Mouse (Mus musculus): ENCODE measurements around the gene Itgb4.

Gene Itgb4

GRCm38 (mm10) chr11:116030088-116030897, 55.8 kb downstream of the Itgb4 start, which contains the start of gene Unk:
Gene Unk, plus strand, starts transcription at chr11:116030322.
- peak; percentile 96 for DNase-seq

GRCm38 (mm10) chr11:116030898-116031845, 56.7 kb downstream of the Itgb4 start:
- peak; percentile 64 for DNase-seq

GRCm38 (mm10) chr11:116034584-116034983, 60.1 kb downstream of the Itgb4 start:
- no peak for DNase-seq

- DNase-seq: no peak
These were observed 62.2 kb downstream of the Itgb4 start for GRCm38 (mm10) chr11:116036671-116037070.

- DNase-seq: no peak
These were observed 63.3 kb downstream of the Itgb4 start for GRCm38 (mm10) chr11:116037826-116038225.

GRCm38 (mm10) chr11:116040593-116040992, 66.1 kb downstream of the Itgb4 start:
- no peak for DNase-seq

- no peak for DNase-seq
These were observed 67.3 kb downstream of the Itgb4 start for GRCm38 (mm10) chr11:116041833-116042232.

GRCm38 (mm10) chr11:116042372-116043138, 68.0 kb downstream of the Itgb4 start:
- DNase-seq: no peak

GRCm38 (mm10) chr11:116043286-116043685, 68.8 kb downstream of the Itgb4 start:
- no peak for DNase-seq

GRCm38 (mm10) chr11:116045173-116045572, 70.7 kb downstream of the Itgb4 start:
- no peak for DNase-seq

GRCm38 (mm10) chr11:116049610-116050009, 75.1 kb downstream of the Itgb4 start:
- DNase-seq: no peak

GRCm38 (mm10) chr11:116050196-116050595, 75.7 kb downstream of the Itgb4 start:
- DNase-seq: no peak

- DNase-seq: no peak
These were observed 79.2 kb downstream of the Itgb4 start for GRCm38 (mm10) chr11:116053510-116054229.

- DNase-seq: no peak
These were observed 81.4 kb downstream of the Itgb4 start for GRCm38 (mm10) chr11:116055873-116056272.

GRCm38 (mm10) chr11:116057237-116057881, 82.8 kb downstream of the Itgb4 start:
- no peak for DNase-seq
